Mouse (Mus musculus) cerebellum, adult 11 months (tissue): Measurements from ENCODE around the gene Ms4a4d.
"Not testable (repeated sequence)": the region's sequence is repeated elsewhere in the genome, so short reads cannot be mapped to it uniquely, and the experiment has no call there.

ENCODE experiments used
- DNase-seq: peaks from one replicate; pipeline ENCODE4 v3.0.0; 2022

Gene Ms4a4d

GRCm38 (mm10) chr19:11536593-11536992 is at the start of gene Ms4a4d:
Ms4a4d (plus strand) TSS chr19:11536801.
- no peak for DNase-seq

DNA sequence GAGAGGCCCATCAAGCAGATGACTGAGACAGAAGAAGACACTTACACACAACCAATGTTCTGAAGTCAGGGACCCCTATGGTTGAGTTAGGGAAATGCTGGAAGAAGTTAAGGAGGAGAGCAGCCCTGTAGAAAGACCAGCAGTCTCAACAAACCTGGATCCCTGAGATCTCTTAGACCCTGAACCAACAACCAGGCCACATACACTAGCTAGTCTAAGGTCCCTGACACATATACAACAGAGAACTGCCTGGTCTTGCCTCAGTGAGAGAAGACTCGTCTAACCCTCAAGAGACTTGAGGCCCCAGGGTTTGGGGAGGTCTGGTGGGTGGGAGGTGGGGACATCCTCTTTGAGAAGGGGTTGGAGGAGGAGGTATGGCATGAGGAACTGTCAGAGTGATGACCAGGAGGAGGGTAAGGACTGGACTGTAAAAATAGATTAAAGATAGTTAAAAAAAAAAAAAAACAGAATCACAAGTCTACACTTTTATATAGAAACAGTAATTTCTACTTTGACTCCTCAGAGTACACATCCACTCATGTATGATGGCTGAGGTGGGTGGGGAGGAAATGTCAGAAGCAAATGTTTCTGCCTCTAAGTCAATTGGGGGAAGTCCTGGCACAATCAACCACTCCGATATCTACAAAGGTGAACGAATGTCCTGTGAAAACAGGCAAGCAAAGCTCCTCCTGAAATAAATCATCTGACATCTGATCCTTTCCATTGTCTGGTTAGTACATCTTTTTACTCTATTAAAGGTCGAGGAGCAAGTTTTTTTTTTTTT is 45.0 kb upstream of the Ms4a4d start:
- DNase-seq = no peak

DNA sequence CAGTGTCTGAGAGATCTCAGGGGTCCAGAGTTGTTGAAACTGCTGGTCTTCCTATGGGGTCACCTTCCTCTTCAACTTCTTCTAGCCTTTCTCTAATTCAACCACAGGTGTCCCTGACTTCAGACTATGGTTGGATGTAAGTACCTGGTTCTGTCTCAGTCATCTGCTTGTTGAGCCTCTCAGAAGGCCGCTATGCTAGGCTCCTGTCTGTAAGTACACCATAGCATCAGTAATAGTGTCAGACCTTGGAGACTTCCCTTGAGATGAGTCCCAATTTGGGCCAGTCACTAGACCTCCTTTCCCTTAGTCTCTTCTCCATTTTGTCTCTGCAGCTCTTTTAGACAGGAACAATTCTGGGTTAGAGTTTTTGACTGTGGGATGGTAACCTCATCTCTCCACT is 43.9 kb upstream of the Ms4a4d start:
- no peak for DNase-seq

DNA sequence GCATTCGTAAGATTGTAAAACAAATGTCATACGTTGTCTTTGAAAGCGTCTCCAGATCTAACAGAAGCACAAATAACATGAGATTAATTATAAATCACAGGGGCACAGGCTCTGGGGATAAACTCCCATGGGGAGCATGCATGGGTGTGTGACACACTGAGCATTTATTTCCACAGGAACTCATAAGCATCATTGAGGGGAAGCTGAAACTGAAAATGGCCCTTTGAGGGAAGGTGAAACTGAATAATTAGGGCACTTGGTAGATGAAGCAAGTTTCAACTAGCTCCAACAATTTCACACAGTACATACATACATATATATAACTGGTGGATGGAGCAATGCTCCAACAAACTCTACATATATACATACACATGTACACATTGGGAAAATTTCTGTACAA is 42.1 kb upstream of the Ms4a4d start:
- DNase-seq = no peak

- DNase-seq = no peak
Observed at GRCm38 (mm10) chr19:11496361-11496760, 40.2 kb upstream of the Ms4a4d start.

DNA sequence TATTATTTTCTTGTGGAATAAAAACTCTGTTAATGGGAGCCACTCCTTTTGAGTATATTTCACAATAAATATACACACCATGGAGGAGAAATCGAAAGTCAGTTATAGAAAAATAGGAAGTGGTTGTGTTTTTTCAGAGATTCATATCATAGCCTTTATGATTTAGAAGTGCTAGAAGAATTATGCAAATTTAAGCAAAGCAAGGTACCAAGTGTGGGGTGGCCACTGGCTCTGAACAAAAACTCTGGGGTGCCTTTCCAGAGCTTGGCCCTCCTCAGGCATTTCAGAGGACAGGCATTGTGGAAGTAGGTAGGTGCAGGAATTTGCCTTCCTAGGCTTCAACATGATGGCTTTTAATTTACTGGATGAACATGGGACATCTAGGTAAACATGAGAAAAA is 39.3 kb upstream of the Ms4a4d start:
- not testable (repeated sequence) for DNase-seq

GRCm38 (mm10) chr19:11500796-11501195 is 35.8 kb upstream of the Ms4a4d start:
- no peak for DNase-seq

- DNase-seq = no peak
Observed at GRCm38 (mm10) chr19:11501326-11501725, 35.3 kb upstream of the Ms4a4d start.

DNA sequence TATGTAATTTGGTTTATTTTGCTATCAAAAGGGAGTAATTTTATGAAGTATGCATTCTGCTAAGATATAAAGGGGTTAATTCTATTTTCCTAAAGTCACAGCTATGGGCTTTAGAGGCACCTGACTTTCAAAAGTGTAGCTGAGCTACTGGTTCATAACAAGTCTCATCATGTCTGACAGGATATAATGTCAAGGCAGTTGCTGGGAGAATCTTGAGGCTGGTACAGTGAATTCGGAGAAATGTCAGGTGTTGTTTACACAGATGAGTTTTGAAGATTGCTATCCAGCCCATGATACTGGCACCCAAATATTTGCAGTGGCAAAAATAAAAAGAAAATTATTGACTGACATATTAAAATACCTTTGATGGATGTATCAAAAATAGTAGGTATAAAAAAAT is 31.7 kb upstream of the Ms4a4d start:
- no peak for DNase-seq

GRCm38 (mm10) chr19:11513458-11513857 is 23.1 kb upstream of the Ms4a4d start:
- DNase-seq = no peak

GRCm38 (mm10) chr19:11516246-11516645 is 20.4 kb upstream of the Ms4a4d start, which contains the start of gene Ms4a6b:
Ms4a6b (plus strand) TSS chr19:11516512.
- DNase-seq = no peak

- DNase-seq = no peak
Observed at GRCm38 (mm10) chr19:11516845-11517244, 19.8 kb upstream of the Ms4a4d start.

- not testable (repeated sequence) for DNase-seq
Observed at GRCm38 (mm10) chr19:11517373-11517772, 19.2 kb upstream of the Ms4a4d start.

GRCm38 (mm10) chr19:11518356-11518755 is 18.2 kb upstream of the Ms4a4d start:
- DNase-seq = not testable (repeated sequence)

GRCm38 (mm10) chr19:11520146-11520545 is 16.5 kb upstream of the Ms4a4d start:
- DNase-seq = no peak

GRCm38 (mm10) chr19:11533421-11533820 is 3.2 kb upstream of the Ms4a4d start:
- no peak for DNase-seq

DNA sequence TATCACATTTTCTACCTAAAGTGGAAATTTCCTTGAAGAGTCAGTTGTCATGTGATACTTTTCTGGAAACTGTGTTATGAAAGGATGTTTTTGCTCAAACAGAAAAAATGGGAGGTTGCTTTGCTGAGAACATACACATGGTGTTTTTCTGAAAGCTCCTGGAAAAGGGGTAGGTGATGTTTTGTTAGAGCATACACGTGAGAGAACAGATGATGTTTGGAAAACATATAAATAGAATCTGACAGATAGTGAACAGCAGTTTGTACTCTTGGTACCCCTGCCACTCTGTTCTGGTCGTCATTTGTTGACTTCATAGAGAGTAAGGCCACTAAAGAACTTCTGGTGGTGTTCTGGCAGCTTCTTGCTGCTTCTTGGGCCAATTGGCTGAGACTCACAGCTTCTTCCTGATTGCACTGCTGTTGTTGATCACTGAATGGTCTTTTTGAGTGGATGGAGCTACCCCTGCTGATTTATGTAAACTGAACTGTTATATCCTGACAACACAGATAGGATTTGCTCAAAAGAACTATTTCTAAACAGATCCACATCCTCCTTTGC is 2.6 kb upstream of the Ms4a4d start:
- no peak for DNase-seq

GRCm38 (mm10) chr19:11537336-11537735 is 735 bp downstream of the Ms4a4d start:
- no peak for DNase-seq

DNA sequence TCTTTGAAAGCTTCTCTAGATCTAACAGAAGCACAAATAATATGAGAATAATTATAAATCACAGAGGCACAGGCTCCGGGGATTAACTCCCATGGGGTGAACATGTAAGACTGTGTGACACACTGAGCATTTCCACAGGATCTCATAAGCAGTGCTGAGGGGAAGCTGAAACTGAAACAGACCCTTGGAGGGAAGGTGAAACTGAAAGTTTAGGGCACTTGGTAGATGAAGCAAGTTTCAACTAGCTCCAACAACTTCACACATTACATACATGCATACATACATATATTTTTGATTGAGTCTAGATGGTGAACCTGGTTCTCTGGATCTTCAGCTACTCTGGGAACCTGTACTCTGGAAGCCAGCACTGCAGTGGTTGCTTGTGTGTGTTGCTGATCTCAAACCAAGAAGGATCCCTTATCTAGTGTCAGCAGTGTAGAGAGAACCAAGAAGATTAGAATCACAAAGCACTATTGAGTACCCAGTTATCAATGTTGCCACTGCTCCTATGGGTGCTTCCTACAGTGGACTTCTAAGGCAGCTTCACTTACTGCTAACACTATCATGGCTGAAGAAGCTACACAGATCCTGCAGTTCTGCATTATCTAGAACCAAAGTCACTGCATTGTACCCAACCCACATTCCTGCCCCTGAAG is 3.7 kb downstream of the Ms4a4d start:
- DNase-seq = not testable (repeated sequence)

DNA sequence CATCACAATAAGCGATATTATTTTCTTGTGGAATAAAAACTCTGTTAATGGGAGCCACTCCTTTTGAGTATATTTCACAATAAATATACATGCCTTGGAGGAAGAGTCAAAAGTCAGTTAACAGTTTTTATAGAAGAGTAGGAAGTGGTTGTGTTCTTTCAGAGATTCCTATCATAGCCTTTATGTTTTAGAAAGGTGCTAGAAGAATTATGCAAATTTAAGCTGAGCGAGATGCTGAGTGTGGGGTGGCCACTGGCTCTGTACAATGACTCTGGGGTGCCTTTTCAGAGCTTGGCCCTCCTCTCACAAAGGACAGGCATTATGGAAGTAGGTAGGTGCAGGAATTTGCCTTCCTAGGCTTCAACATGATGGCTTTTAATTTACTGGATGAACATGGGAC is 7.8 kb downstream of the Ms4a4d start:
- DNase-seq = not testable (repeated sequence)

GRCm38 (mm10) chr19:11547911-11548310 is 11.3 kb downstream of the Ms4a4d start:
- DNase-seq = no peak

GRCm38 (mm10) chr19:11554726-11555125 is 18.1 kb downstream of the Ms4a4d start:
- DNase-seq = no peak

DNA sequence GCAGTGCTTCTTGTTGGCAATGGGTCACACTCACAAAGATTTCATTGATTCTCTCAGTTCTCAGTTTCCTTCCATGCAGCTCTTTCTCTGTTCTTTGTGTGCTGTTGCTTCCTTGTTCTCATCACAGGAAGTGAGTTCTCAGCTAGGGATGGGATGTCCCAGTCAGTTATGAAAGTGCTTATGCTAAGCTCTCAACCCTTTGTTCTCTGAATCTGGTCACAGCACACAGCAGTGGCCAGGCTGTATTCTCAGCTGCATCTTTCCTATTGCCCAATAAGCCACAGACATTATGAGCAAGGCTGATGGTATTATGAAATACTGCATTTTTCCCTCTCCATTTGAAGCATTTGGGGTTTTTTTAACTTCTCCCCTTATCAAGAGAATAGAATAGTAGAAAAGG is 23.0 kb downstream of the Ms4a4d start:
- DNase-seq = not testable (repeated sequence)

GRCm38 (mm10) chr19:11574965-11575364 is 38.4 kb downstream of the Ms4a4d start:
- DNase-seq = no peak
